Comparison of ENCODE assay signal across 18 mouse cellular contexts in the genomic region with DNA sequence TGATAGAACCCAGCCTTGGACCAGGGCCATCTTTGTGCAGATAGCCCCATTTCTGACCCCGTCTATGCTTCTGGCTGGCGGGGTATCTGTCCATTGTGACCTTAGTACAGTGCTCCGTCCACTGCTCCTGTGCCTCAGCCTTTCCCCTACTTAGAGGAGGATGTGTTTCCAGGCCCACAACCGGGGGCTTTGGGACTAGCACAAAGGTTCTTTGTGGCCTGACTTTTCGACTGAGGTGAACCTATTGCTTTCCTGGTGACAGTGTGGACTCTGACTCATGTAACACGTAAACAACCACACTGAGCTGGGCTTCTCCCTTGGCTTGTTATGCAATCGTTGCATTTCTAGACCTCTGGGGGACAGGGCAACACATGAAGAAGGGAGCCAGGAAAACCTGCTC. TPM values are rescaled to one million over a fixed set of nuclear protein-coding genes. Genes with fewer than 3 reads are reported as not detected.
A peak's percentile ranks its signal among the peaks of the same experiment; 100 is the strongest.
DNase-seq lines count a peak whose midpoint lies in the region; ATAC-seq lines count a peak whose summit lies in the region.
"Had no signal": no experiment of that assay in that cellular context is flagged by ENCODE, and none has a peak within 500 bp of the region (broad histone marks: within the 10 kb centered on the region; RNA-seq: fewer than 3 reads in every experiment).

No protein-coding gene starts in this region.

- no peak overlapping the region for H3K4me3 ChIP-seq in kidney, embryonic 15.5 days (replicated peaks)
- H3K4me3 ChIP-seq: embryonic facial prominence, embryonic 15.5 days; neural tube, embryonic 15.5 days had no signal

- WGBS in kidney, embryonic 15.5 days = 87% methylated on average over 7 of the region's 7 CpGs

- DNase-seq in kidney, adult 18-20 months = peak; percentile 56
- DNase-seq in urinary bladder, postnatal 36 days (ENCODE audit: low spot score in 2 of 2) = peak; percentile 50 to 55
- no peak for DNase-seq in urinary bladder, postnatal 10 days (ENCODE audit: low spot score)
- DNase-seq in kidney, postnatal 36 days = peak; percentile 66 to 88
- DNase-seq in left cerebral cortex, adult 9 months (ENCODE audit: low spot score in 2 of 2) = no peak
- no peak for DNase-seq in ovary, adult 18-20 months (ENCODE audit: low spot score)
- no peak for DNase-seq in Muller cell, postnatal 12 days (ENCODE audit: inconsistent ontology term)
- DNase-seq: cerebellum, adult 2 months; heart, postnatal 14 days; lung, adult 2 months; thymus, adult 2 months had no signal

- no peaks in the 10 kb centered on the region for H3K4me1 ChIP-seq in kidney, embryonic 15.5 days
- H3K4me1 ChIP-seq: embryonic facial prominence, embryonic 15.5 days; neural tube, embryonic 15.5 days had no signal

- H3K9me3 ChIP-seq in kidney, embryonic 15.5 days (replicated peaks) = no peaks in the 10 kb centered on the region
- H3K9me3 ChIP-seq: embryonic facial prominence, embryonic 15.5 days; neural tube, embryonic 15.5 days had no signal

- H3K9ac ChIP-seq in kidney, embryonic 15.5 days = no peak overlapping the region
- H3K9ac ChIP-seq: embryonic facial prominence, embryonic 15.5 days; neural tube, embryonic 15.5 days had no signal

- H3K27ac ChIP-seq in kidney, embryonic 15.5 days = no peak overlapping the region
- H3K27ac ChIP-seq: embryonic facial prominence, embryonic 15.5 days; neural tube, embryonic 15.5 days had no signal

- no peak for ATAC-seq in kidney, embryonic 15.5 days (replicated peaks; ENCODE audit: low FRiP score)
- ATAC-seq: forebrain, embryonic 14.5 days; hindbrain, embryonic 16.5 days had no signal

- no peaks in the 10 kb centered on the region for H3K27me3 ChIP-seq in kidney, embryonic 15.5 days
- H3K27me3 ChIP-seq: embryonic facial prominence, embryonic 15.5 days; neural tube, embryonic 15.5 days had no signal

- H3K36me3 ChIP-seq in kidney, embryonic 15.5 days = no peaks in the 10 kb centered on the region
- H3K36me3 ChIP-seq: embryonic facial prominence, embryonic 15.5 days; neural tube, embryonic 15.5 days had no signal

- H3K4me2 ChIP-seq in kidney, embryonic 15.5 days = no peak overlapping the region
- H3K4me2 ChIP-seq: embryonic facial prominence, embryonic 15.5 days; neural tube, embryonic 15.5 days had no signal

RNA-seq across cellular contexts. Expression of gene Gm47289, which starts 5.8 kb away (rescaled TPM):
- not detected in 2 replicates for polyA plus RNA-seq in kidney, embryonic 15.5 days (2015; fragmentation: Nextera tagmentation; extraction: Ambion mirVana)
- polyA plus RNA-seq: brain, embryonic 14.5 days; cerebellum, adult 2 months; cortical plate, adult 2 months; embryonic facial prominence, embryonic 15.5 days; forebrain, embryonic 14.5 days; hindbrain, embryonic 16.5 days; lung, adult 2 months; neural tube, embryonic 15.5 days; thymus, adult 2 months had no signal

RNA-seq across cellular contexts. Expression of gene Acaa1b, which starts 7.8 kb away (rescaled TPM):
- polyA plus RNA-seq in kidney, embryonic 15.5 days (2015; fragmentation: Nextera tagmentation; extraction: Ambion mirVana) = 26.9 and 30.5 TPM in 2 replicates

RNA-seq across cellular contexts. Expression of gene Slc22a13, which starts 44.2 kb away (rescaled TPM):
- 7.6 and 9.8 TPM in 2 replicates for polyA plus RNA-seq in kidney, embryonic 15.5 days (2015; fragmentation: Nextera tagmentation; extraction: Ambion mirVana)
- polyA plus RNA-seq: cerebellum, adult 2 months; cortical plate, adult 2 months; embryonic facial prominence, embryonic 15.5 days; forebrain, embryonic 14.5 days; hindbrain, embryonic 16.5 days had no signal

Comparison
In these comparisons a context has a peak if more than half of its experiments do, and no peak if none do; other contexts are left out.
1. DNase-seq: peak in kidney, adult 18-20 months (single experiment), urinary bladder, postnatal 36 days (2 of 2) and kidney, postnatal 36 days (2 of 2); none in urinary bladder, postnatal 10 days (single experiment), left cerebral cortex, adult 9 months (0 of 2), ovary, adult 18-20 months (single experiment) and Muller cell, postnatal 12 days (single experiment).